Mouse (Mus musculus) olfactory bulb, adult 2 months (tissue): Measurements from ENCODE around the gene Gm47995.
"Not testable (repeated sequence)": the region's sequence is repeated elsewhere in the genome, so short reads cannot be mapped to it uniquely, and the experiment has no call there.

Source experiments
- CTCF ChIP-seq: fragments of 200-500 bp; IDR thresholded peaks from 2 replicates; pipeline ENCODE4 v1.5.1; 2012; ENCODE audit warnings: low read depth, mild to moderate bottlenecking, low read length, moderate library complexity; ENCODE audit not compliant: insufficient read depth
- POLR2A ChIP-seq: fragments of 200-500 bp; IDR thresholded peaks from 2 replicates; pipeline ENCODE4 v1.6.1; 2012; ENCODE audit warnings: mild to moderate bottlenecking, low read depth, low read length, moderate library complexity; ENCODE audit not compliant: insufficient read depth

DNA sequence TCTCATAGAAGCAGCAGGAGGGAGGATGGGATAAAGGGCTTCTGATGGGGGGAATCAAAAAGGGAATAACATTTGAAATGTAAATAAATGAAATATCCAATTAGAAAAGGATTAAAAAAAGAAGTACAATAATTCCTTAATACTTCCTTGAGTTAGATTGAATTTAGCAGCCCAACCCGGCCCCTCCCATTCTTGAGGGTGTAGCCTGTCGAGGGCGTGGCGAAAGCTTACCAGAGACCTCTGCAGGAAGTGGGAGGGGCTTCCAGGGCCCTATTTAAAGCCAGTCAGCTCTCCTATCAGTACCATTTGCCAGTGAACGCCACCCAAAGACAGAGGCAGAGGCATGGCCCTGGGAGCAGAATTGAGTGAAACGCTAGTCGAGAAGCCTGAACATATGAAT is 6.2 kb upstream of the Gm47995 start, which contains the start of gene Gm8947:
- not testable (repeated sequence) for TF ChIP-seq CTCF, POLR2A
